Mouse (Mus musculus): ENCODE results near the gene Thoc6.
A peak's percentile ranks its signal among the peaks of the same experiment; 100 is the strongest.

GRCm38 (mm10) chr17:23706212-23706611 lies 32.5 kb upstream of the Thoc6 start:
- TF ChIP-seq EP300 (optimal IDR thresholded peaks at IDR 0.05): no peak
- TF ChIP-seq CTCF (IDR thresholded peaks at IDR 0.05; ENCODE audit: low read depth): peak; percentile 92

Measured in stomach, postnatal 0 days (tissue).